Mouse (Mus musculus) spleen, adult 2 months (tissue): ENCODE data around the gene Hnrnpl. TPM values are rescaled to one million over a fixed set of nuclear protein-coding genes. Genes with fewer than 3 reads are reported as not detected.

Experiments
- DNase-seq, 2 experiments: peaks; one replicate each; pipeline versions ENCODE4 v3.0.0 to v3.0.0-alpha.2; 2012 to 2021; ENCODE audit warnings: low spot score in 2 of 2, low read depth in 1 of 2
- H3K27ac ChIP-seq: fragments of 200-500 bp; 2 replicates; pipeline ENCODE4 v1.5.1; 2012; ENCODE audit warnings: low read length, inconsistent platforms; ENCODE audit not compliant: insufficient read depth
- H3K27me3 ChIP-seq: fragments of 200-500 bp; 2 replicates; pipeline ENCODE4 v1.6.1; 2012; ENCODE audit warnings: mild to moderate bottlenecking, moderate library complexity, low read length, inconsistent platforms; ENCODE audit not compliant: control insufficient read depth, insufficient read depth
- H3K36me3 ChIP-seq: fragments of 200-500 bp; 2 replicates; pipeline ENCODE4 v1.6.1; 2012; ENCODE audit warnings: mild to moderate bottlenecking, low read length, inconsistent platforms; ENCODE audit not compliant: control insufficient read depth, insufficient read depth
- H3K4me1 ChIP-seq: fragments of 200-500 bp; 2 replicates; pipeline ENCODE4 v1.6.1; 2011; ENCODE audit warnings: inconsistent platforms; ENCODE audit not compliant: control insufficient read depth, insufficient read depth, insufficient read length
- H3K4me3 ChIP-seq: fragments of 200-500 bp; 2 replicates; pipeline ENCODE4 v1.5.1; 2011; ENCODE audit warnings: mild to moderate bottlenecking, inconsistent platforms; ENCODE audit not compliant: insufficient read depth, insufficient read length; ENCODE audit errors: extremely low read depth
- CTCF ChIP-seq: fragments of 200-500 bp; IDR thresholded peaks from 2 replicates; pipeline ENCODE4 v1.5.1; 2011; ENCODE audit warnings: mild to moderate bottlenecking, inconsistent platforms; ENCODE audit not compliant: insufficient read depth, insufficient read length, insufficient replicate concordance; ENCODE audit errors: extremely low read depth
- POLR2A ChIP-seq: fragments of 200-500 bp; IDR thresholded peaks from 2 replicates; pipeline ENCODE4 v1.6.1; 2011; ENCODE audit warnings: low read depth, low read length, inconsistent platforms
- WGBS: fragments of 180-500 bp; shearing (Covaris S2); methylation state at CpG from one replicate; pipeline ENCODE4 v1.1.7; 2018; 5-methylcytosine and 5-hydroxymethylcytosine counted together
- polyA plus RNA-seq: library from polyadenylated mRNA; depleted of rRNA; stranded (reverse); fragments of >200 nt; gene quantifications from 2 replicates; pipeline ENCODE4 v1.2.3, GENCODE M21; 2012

Gene Hnrnpl
- polyA plus RNA-seq, 1 experiment = 209 TPM

DNA sequence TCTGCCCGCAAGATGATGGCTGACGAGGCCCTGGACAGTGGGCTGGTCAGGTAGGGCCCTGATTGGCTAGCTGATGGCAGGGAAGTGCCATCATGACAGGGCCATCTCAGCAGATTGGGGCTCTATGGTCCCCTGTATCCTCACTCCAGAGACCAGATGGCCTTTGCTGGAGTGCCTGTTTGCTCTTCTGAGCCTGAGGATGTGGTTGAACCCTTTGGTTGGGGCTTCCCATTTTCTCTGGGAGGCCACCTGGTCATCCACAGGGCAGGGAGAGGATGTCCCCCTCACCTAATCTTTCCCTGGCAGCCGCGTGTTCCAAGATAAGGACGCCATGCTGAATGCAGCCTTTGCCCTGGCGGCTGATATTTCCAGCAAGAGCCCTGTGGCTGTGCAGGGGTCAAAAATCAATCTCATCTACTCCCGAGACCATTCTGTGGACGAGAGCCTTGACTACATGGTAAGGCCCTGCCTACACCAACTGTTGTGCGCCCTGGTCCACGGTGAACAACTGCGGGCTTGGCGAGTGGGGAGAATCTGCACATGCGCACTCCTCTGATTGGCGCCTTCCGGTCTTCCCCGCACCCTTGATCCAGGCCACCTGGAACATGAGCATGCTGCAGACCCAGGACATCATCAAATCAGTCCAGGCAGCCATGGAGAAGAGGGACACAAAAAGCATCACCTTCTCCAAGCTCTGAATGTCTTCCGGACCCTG is 23.2 kb downstream of the Hnrnpl start:
- Histone ChIP-seq H3K4me3 (no peak overlapping the region), H3K36me3 (peaks cover 15% of the 10 kb centered on the region), H3K27me3 (no peaks in the 10 kb centered on the region), H3K4me1 (peaks cover 8% of the 10 kb centered on the region; the same call in 1 of the 2 replicates), H3K27ac (peak overlapping the region; percentile 26; the same call in 1 of the 2 replicates)
- WGBS = 91% methylated on average over 17 of the region's 17 CpGs
- DNase-seq = no peak
- no peak for TF ChIP-seq POLR2A
- no peak for TF ChIP-seq CTCF

DNA sequence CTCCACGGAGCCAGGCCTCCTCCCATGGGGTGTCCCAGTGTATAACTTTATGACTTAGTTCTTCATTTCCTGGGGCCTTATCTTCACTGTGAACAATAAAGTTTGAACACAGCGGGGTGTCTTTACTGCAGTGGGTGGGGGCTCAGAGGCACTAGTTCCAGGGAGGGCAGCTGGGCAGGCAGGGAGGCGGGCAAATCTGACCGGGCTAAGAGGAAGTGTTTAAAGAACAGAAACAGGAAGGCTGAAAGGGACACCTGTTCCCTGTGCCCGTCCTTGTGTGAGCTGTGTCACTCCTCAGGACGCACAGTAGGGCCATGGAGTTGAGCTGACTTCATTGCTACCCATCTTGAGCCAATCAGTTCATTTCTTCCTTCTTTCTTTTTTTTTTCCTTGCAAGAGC is 23.8 kb downstream of the Hnrnpl start:
- Histone ChIP-seq H3K27ac (peak overlapping the region; percentile 26), H3K36me3 (peaks cover 15% of the 10 kb centered on the region), H3K4me3 (no peak overlapping the region), H3K4me1 (peaks cover 8% of the 10 kb centered on the region; the same call in 1 of the 2 replicates), H3K27me3 (no peaks in the 10 kb centered on the region)
- no peak for DNase-seq
- TF ChIP-seq CTCF (no peak), POLR2A (no peak)
- 31% methylated on average over 6 of the region's 6 CpGs for WGBS

DNA sequence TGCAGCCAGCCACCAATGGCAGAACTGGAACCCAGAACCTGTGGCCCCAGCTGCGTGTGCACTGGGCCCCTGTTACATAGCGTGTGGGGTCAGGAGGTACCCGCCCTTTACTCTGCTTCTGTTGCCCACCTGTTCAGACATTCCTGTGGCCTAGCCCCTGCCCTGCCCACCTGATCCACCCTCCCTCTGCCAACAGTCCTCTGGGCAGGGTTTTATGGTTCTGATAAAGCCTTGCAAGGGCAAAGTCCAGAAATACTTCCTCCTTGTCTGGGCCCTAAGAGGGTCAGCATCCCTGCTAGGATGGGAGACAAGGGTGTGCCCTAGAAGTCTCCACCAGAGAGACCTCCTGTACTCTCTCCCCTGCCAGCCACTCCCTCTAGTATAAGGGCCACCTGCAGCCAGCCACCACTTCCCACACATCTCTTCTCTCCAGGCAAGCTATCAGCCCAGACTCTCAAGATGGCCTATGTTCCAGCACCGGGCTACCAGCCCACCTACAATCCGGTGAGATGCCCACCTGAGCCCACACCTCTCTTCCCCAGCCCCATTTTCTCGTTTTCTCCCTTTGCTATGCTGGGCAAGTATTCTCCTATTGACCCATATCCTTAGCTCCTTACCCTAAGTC is 25.5 kb downstream of the Hnrnpl start, which contains the start of gene Lgals4:
Gene Lgals4 (plus strand): TSS at position 132 of the 625 bp plus-strand sequence.
- no peak for DNase-seq
- Histone ChIP-seq H3K36me3 (peaks cover 15% of the 10 kb centered on the region), H3K27me3 (no peaks in the 10 kb centered on the region), H3K4me3 (no peak within 1 kb of the TSS), H3K27ac (no peak within 1 kb of the TSS), H3K4me1 (peaks cover 8% of the 10 kb centered on the region; the same call in 1 of the 2 replicates)
- WGBS = 83% methylated on average over 6 of the region's 6 CpGs
- TF ChIP-seq CTCF (no peak), POLR2A (no peak)

DNA sequence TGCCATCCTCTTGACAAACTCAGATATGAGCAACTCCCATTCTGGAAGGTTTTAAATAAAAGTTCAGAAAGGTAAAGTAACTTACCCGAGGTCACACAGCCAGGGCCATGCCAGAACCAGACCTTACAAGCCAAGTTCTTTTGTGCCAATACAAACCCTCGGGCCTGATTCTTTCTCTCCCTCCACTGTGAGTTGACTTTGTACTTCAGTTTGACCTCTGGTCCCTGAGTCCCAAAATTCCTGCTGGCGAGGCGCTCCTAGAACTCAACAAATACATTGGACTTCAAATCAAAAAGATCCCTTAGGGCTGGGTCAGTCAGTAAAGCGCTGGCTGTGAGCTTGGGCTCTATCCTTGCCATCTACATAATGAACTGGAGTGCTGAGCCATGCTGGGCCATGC is 28.6 kb downstream of the Hnrnpl start:
- 94% methylated on average over 5 of the region's 5 CpGs for WGBS
- H3K4me1 ChIP-seq = peaks cover 4% of the 10 kb centered on the region; the same call in 1 of the 2 replicates
- no peak overlapping the region for H3K27ac ChIP-seq
- H3K27me3 ChIP-seq = no peaks in the 10 kb centered on the region
- no peak overlapping the region for H3K4me3 ChIP-seq
- peaks cover 1% of the 10 kb centered on the region; the same call in 1 of the 2 replicates for H3K36me3 ChIP-seq
- TF ChIP-seq POLR2A (no peak), CTCF (no peak)
- no peak for DNase-seq

DNA sequence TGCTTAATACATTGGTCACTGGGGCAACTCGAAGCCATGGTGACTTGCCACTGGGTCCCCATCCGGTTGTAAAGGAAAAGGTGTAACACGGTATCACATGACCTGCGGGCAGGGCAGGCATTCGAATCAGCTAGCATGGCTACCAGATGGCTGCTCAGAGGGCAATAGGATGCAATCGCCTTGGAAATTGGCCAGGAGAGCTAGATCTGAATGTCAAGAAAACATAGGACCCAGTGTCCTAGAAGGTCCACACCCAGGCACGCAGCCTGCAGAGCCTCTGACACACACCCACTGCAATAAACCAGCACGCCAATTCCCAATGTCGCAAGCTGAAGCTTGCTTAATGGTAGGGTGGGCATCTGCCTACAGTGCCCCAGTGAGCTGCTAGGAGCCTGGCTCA is 30.0 kb downstream of the Hnrnpl start:
- H3K36me3 ChIP-seq = no peaks in the 10 kb centered on the region
- no peak for DNase-seq
- WGBS = 90% methylated on average over 9 of the region's 9 CpGs

DNA sequence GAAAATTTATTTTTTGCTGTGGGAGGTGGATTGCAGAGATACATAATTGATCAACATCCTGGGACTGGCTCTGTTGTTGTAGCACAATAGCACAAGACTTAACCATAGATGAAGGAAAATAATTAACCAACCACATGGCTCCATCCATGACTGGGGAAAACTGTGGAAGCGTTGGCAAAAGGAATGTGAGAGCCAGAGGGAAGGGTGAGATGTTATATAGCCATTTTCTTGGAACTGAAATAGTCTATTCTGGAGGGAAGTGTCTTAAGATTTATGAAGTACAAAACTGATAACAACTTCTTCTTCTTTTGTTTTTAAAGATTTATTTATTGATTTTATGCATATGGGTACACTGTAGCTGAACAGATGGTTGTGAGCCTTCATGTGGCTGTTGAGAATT is 38.9 kb downstream of the Hnrnpl start:
- no peaks in the 10 kb centered on the region for H3K36me3 ChIP-seq
- WGBS = 89% methylated on average over 1 of the region's 1 CpGs
- no peaks in the 10 kb centered on the region for H3K4me1 ChIP-seq
- TF ChIP-seq CTCF (no peak), POLR2A (no peak)
- no peaks in the 10 kb centered on the region for H3K27me3 ChIP-seq
- no peak for DNase-seq
- no peak overlapping the region for H3K4me3 ChIP-seq
- H3K27ac ChIP-seq = no peak overlapping the region

More for the DNA sequence above, 30.0 kb downstream of the Hnrnpl start:
- TF ChIP-seq CTCF (no peak), POLR2A (no peak)
- H3K27ac ChIP-seq = no peak overlapping the region
- no peak overlapping the region for H3K4me3 ChIP-seq
- no peaks in the 10 kb centered on the region for H3K4me1 ChIP-seq
- no peaks in the 10 kb centered on the region for H3K27me3 ChIP-seq
